Mouse (Mus musculus): Measurements from ENCODE around the gene Gtf3c2. TPM values are rescaled to one million over a fixed set of nuclear protein-coding genes. Genes with fewer than 3 reads are reported as not detected.
A peak's percentile ranks its signal among the peaks of the same experiment; 100 is the strongest.

Gene Gtf3c2
- polyA plus RNA-seq, 1 experiment from 2014 or later: 81.9 TPM

- Histone ChIP-seq H3K27ac (no peak overlapping the region), H3K4me1 (no peaks in the 10 kb centered on the region), H3K4me3 (no peak overlapping the region), H3K27me3 (ENCODE audit: insufficient read depth, poor library complexity, severe bottlenecking) (no peaks in the 10 kb centered on the region), H3K9me3 (no peaks in the 10 kb centered on the region), H3K36me3 (peaks cover 92% of the 10 kb centered on the region)
- DNase-seq (ENCODE audit: low spot score): no peak
Observed at GRCm38 (mm10) chr5:31162462-31162861, 17.5 kb downstream of the Gtf3c2 start.

DNA sequence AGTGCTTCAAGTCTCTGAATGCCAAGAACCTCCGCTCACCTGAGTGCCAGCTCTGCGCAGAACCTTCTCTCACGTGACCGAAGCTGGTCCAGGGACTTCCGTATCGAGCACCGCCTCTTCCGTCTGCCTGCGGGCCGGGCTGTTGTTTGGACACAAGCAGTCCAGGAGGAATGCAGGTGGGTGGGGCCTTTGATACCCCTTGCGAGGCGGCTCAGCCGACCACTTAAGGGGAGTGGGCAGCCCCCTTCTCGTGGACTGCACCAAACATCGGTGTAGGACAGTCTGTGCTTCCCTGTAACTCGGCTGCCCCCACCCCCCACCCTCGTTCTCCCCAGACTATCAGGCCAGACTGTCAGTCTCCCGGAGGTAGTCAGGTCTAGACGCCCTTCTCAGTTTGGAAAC is 25.8 kb downstream of the Gtf3c2 start, which contains the start of gene Mpv17:
Gene Mpv17, minus strand, starts transcription at position 100 of the 402 bp plus-strand sequence.
- Histone ChIP-seq H3K27me3 (ENCODE audit: insufficient read depth, poor library complexity, severe bottlenecking) (no peaks in the 10 kb centered on the region), H3K4me1 (peaks cover 12% of the 10 kb centered on the region), H3K27ac (peak within 1 kb of the TSS; percentile 86), H3K4me3 (peak within 1 kb of the TSS; percentile 72), H3K36me3 (peaks cover 52% of the 10 kb centered on the region), H3K9me3 (no peaks in the 10 kb centered on the region)
- DNase-seq (ENCODE audit: low spot score): peak; percentile 95
- under 1% methylated on average over 19 of the region's 19 CpGs for WGBS

GRCm38 (mm10) chr5:31153516-31154151 is 26.3 kb downstream of the Gtf3c2 start:
- H3K4me1 ChIP-seq: peaks cover 12% of the 10 kb centered on the region
- DNase-seq (ENCODE audit: low spot score): no peak
- peak overlapping the region; percentile 72 for H3K4me3 ChIP-seq
- peak overlapping the region; percentile 86 for H3K27ac ChIP-seq
- no peaks in the 10 kb centered on the region for H3K9me3 ChIP-seq
- H3K36me3 ChIP-seq: peaks cover 48% of the 10 kb centered on the region
- 33% methylated on average over 6 of the region's 6 CpGs for WGBS
- H3K27me3 ChIP-seq (ENCODE audit: insufficient read depth, poor library complexity, severe bottlenecking): no peaks in the 10 kb centered on the region

DNA sequence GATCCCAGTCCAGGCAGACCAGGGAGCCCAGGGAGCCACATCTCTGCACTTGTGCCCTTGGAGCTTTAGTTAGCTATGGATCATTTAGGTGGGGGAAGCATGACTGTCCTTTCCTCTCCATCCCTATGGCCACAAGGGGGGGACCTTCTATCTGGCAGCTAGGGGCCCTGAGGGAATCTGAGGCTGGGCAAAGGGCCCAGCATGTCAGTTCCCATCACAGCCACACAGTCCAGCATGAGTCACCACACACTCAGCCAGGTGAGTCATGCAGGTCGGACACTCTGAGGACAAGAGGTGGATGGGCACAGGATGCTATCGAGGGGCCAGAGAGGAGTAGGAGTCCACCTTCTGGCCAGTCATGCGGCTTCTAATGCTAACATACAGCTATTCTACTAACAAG is 28.2 kb downstream of the Gtf3c2 start:
- WGBS: 91% methylated on average over 3 of the region's 3 CpGs
- H3K27me3 ChIP-seq (ENCODE audit: insufficient read depth, poor library complexity, severe bottlenecking): no peaks in the 10 kb centered on the region
- H3K4me3 ChIP-seq: no peak overlapping the region
- peaks cover 34% of the 10 kb centered on the region for H3K36me3 ChIP-seq
- peaks cover 12% of the 10 kb centered on the region for H3K4me1 ChIP-seq
- no peak for DNase-seq (ENCODE audit: low spot score)
- H3K27ac ChIP-seq: no peak overlapping the region
- H3K9me3 ChIP-seq: no peaks in the 10 kb centered on the region

GRCm38 (mm10) chr5:31149781-31150180 is 30.2 kb downstream of the Gtf3c2 start:
- Histone ChIP-seq H3K4me1 (peaks cover 12% of the 10 kb centered on the region), H3K4me3 (no peak overlapping the region), H3K36me3 (peaks cover 40% of the 10 kb centered on the region), H3K9me3 (no peaks in the 10 kb centered on the region), H3K27me3 (ENCODE audit: insufficient read depth, poor library complexity, severe bottlenecking) (no peaks in the 10 kb centered on the region), H3K27ac (no peak overlapping the region)
- WGBS: 93% methylated on average over 4 of the region's 4 CpGs
- no peak for DNase-seq (ENCODE audit: low spot score)

GRCm38 (mm10) chr5:31138968-31139425 is 40.9 kb downstream of the Gtf3c2 start:
- Histone ChIP-seq H3K9me3 (no peaks in the 10 kb centered on the region), H3K4me1 (peaks cover 32% of the 10 kb centered on the region), H3K27ac (no peak overlapping the region), H3K4me3 (peak overlapping the region; percentile 49), H3K27me3 (ENCODE audit: insufficient read depth, poor library complexity, severe bottlenecking) (peaks cover 61% of the 10 kb centered on the region), H3K36me3 (peaks cover 15% of the 10 kb centered on the region)
- WGBS: 9% methylated on average over 9 of the region's 9 CpGs
- DNase-seq (ENCODE audit: low spot score): no peak

GRCm38 (mm10) chr5:31138241-31138967 is 41.5 kb downstream of the Gtf3c2 start, which contains the start of gene Ucn:
Ucn (minus strand) TSS chr5:31138829.
- Histone ChIP-seq H3K4me3 (peak within 1 kb of the TSS; percentile 49), H3K4me1 (peaks cover 32% of the 10 kb centered on the region), H3K27me3 (ENCODE audit: insufficient read depth, poor library complexity, severe bottlenecking) (peaks cover 67% of the 10 kb centered on the region), H3K9me3 (no peaks in the 10 kb centered on the region), H3K27ac (no peak within 1 kb of the TSS), H3K36me3 (peaks cover 13% of the 10 kb centered on the region)
- no peak for DNase-seq (ENCODE audit: low spot score)
- WGBS: 2% methylated on average over 52 of the region's 52 CpGs

GRCm38 (mm10) chr5:31137658-31138057 is 42.3 kb downstream of the Gtf3c2 start:
- WGBS: 1% methylated on average over 13 of the region's 13 CpGs

DNA sequence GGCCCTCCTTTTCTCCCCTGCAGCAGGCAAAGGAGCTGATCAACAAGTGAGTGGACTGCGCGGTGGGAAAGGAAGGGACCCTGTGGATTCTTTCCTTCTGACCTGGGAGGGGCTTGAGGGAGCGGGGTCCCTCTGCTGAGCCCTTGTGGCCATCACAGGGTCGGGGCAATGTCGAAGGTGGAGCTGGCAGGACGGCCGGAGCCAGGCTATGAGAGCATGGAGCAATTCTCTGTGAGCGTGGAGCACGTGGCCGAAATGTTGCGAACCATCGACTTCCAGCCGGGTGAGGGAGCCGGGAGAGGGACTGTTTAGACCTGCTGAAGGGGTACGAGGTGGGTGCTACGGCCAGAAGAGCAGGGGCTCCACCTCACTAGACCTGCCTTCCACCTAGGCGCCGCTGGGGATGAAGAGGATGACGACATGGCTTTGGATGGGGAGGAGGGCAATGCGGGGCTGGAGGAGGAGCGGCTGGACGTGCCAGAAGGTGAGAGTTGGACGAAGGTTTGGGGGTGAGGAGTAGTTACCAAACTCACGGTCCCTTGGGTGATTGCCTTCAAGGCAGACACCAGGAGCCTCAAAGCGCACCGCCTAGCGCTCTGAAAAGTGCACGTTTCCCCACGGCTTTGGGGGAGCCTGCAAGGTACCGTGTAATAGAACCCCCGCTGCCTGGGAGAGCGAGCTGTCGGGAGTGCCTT is 43.1 kb downstream of the Gtf3c2 start:
- peak overlapping the region; percentile 49 for H3K4me3 ChIP-seq
- H3K36me3 ChIP-seq: peaks cover 14% of the 10 kb centered on the region
- H3K27ac ChIP-seq: no peak overlapping the region
- 1% methylated on average over 33 of the region's 33 CpGs for WGBS
- peaks cover 76% of the 10 kb centered on the region for H3K27me3 ChIP-seq (ENCODE audit: insufficient read depth, poor library complexity, severe bottlenecking)
- no peak for DNase-seq (ENCODE audit: low spot score)
- H3K4me1 ChIP-seq: peaks cover 32% of the 10 kb centered on the region
- no peaks in the 10 kb centered on the region for H3K9me3 ChIP-seq

More at GRCm38 (mm10) chr5:31137658-31138057, 42.3 kb downstream of the Gtf3c2 start:
- H3K9me3 ChIP-seq: no peaks in the 10 kb centered on the region
- DNase-seq (ENCODE audit: low spot score): no peak
- H3K4me1 ChIP-seq: peaks cover 32% of the 10 kb centered on the region
- H3K4me3 ChIP-seq: peak overlapping the region; percentile 49
- H3K27ac ChIP-seq: no peak overlapping the region
- H3K36me3 ChIP-seq: peaks cover 11% of the 10 kb centered on the region
- peaks cover 70% of the 10 kb centered on the region for H3K27me3 ChIP-seq (ENCODE audit: insufficient read depth, poor library complexity, severe bottlenecking)

DNA sequence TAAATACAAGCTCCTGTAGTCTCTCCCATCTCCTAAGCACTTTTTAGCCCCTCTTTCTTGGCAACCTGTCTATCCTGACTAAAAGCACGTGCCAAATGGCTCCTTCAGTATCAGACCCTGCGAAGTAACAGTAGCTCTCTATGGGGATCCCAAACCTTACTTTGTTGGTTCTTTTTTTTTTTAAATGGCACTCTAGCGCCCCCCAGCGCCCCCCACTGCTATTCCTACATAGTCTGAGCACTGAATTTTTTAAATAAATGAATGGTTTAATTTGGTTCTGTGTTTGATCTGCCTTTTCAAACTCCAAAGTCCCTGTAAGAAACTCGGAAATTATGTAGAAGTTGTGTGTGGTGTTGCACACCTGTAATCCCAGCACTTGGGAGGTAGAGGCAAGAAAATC is 53.9 kb downstream of the Gtf3c2 start:
- H3K27me3 ChIP-seq (ENCODE audit: insufficient read depth, poor library complexity, severe bottlenecking): no peaks in the 10 kb centered on the region
- 34% methylated on average over 5 of the region's 5 CpGs for WGBS
- H3K36me3 ChIP-seq: peaks cover 5% of the 10 kb centered on the region

GRCm38 (mm10) chr5:31123481-31123880 is 56.5 kb downstream of the Gtf3c2 start:
- no peaks in the 10 kb centered on the region for H3K36me3 ChIP-seq
- 49% methylated on average over 2 of the region's 2 CpGs for WGBS
- H3K27me3 ChIP-seq (ENCODE audit: insufficient read depth, poor library complexity, severe bottlenecking): no peaks in the 10 kb centered on the region
- H3K27ac ChIP-seq: no peak overlapping the region
- no peaks in the 10 kb centered on the region for H3K4me1 ChIP-seq
- no peaks in the 10 kb centered on the region for H3K9me3 ChIP-seq
- no peak for DNase-seq (ENCODE audit: low spot score)
- no peak overlapping the region for H3K4me3 ChIP-seq

More for the DNA sequence above, 53.9 kb downstream of the Gtf3c2 start:
- Histone ChIP-seq H3K4me1 (no peaks in the 10 kb centered on the region), H3K27ac (no peak overlapping the region), H3K9me3 (no peaks in the 10 kb centered on the region), H3K4me3 (no peak overlapping the region)
- no peak for DNase-seq (ENCODE audit: low spot score)

GRCm38 (mm10) chr5:31121111-31121510 is 58.8 kb downstream of the Gtf3c2 start:
- Histone ChIP-seq H3K27me3 (ENCODE audit: insufficient read depth, poor library complexity, severe bottlenecking) (no peaks in the 10 kb centered on the region), H3K27ac (no peak overlapping the region), H3K9me3 (no peaks in the 10 kb centered on the region), H3K4me1 (peaks cover 9% of the 10 kb centered on the region), H3K4me3 (no peak overlapping the region), H3K36me3 (no peaks in the 10 kb centered on the region)
- WGBS: 77% methylated on average over 8 of the region's 8 CpGs
- no peak for DNase-seq (ENCODE audit: low spot score)

DNA sequence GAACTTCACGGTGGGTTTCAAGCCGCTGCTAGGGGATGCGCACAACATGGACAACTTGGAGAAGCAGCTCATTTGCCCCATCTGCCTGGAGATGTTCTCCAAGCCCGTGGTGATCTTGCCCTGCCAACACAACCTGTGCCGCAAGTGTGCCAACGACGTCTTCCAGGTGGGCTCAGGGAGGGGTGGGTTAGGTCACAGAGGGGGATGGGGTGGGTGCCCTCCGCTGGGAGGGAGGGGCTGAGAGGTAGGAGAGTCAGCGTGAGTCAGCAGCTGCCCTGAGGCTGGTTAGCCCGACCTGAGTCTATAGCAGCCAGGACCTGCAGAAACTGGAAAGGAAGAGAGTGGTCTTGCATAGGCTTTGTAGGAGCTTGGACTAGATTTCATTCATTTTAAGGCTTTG is 63.0 kb downstream of the Gtf3c2 start:
- H3K36me3 ChIP-seq: no peaks in the 10 kb centered on the region
- H3K27ac ChIP-seq: peak overlapping the region; percentile 86
- no peaks in the 10 kb centered on the region for H3K27me3 ChIP-seq (ENCODE audit: insufficient read depth, poor library complexity, severe bottlenecking)
- H3K4me1 ChIP-seq: peaks cover 10% of the 10 kb centered on the region
- H3K4me3 ChIP-seq: peak overlapping the region; percentile 57
- no peaks in the 10 kb centered on the region for H3K9me3 ChIP-seq
- WGBS: 12% methylated on average over 10 of the region's 10 CpGs
- DNase-seq (ENCODE audit: low spot score): no peak

All from heart, embryonic 10.5 days (tissue).